Mouse (Mus musculus) hindbrain, embryonic 10.5 days (tissue): Measurements from ENCODE around the gene Gpr84. TPM values are rescaled to one million over a fixed set of nuclear protein-coding genes. Genes with fewer than 3 reads are reported as not detected.

Experiments
- DNase-seq: peaks from one replicate; pipeline ENCODE4 v3.0.0-alpha.2; 2017; ENCODE audit warnings: low spot score
- H3K27ac ChIP-seq: fragments of 300-500 bp; sonication (generic); 2 replicates; pipeline ENCODE4 v1.5.1; 2016; ENCODE audit warnings: mild to moderate bottlenecking, moderate library complexity
- H3K27me3 ChIP-seq: fragments of 300-500 bp; sonication (generic); 2 replicates; pipeline ENCODE4 v1.6.1; 2016; ENCODE audit warnings: mild to moderate bottlenecking; ENCODE audit not compliant: poor library complexity, insufficient read depth, severe bottlenecking
- H3K36me3 ChIP-seq: fragments of 300-500 bp; sonication (generic); 2 replicates; pipeline ENCODE4 v1.6.1; 2016; ENCODE audit warnings: mild to moderate bottlenecking, moderate library complexity
- H3K4me1 ChIP-seq: fragments of 300-500 bp; sonication (generic); replicated peaks from 2 replicates; pipeline ENCODE4 v1.6.1; 2016; ENCODE audit warnings: mild to moderate bottlenecking
- H3K4me3 ChIP-seq: fragments of 300-500 bp; sonication (generic); 2 replicates; pipeline ENCODE4 v1.5.1; 2016; ENCODE audit warnings: mild to moderate bottlenecking, moderate library complexity
- H3K9me3 ChIP-seq: fragments of 300-500 bp; sonication (generic); 2 replicates; pipeline ENCODE4 v1.6.1; 2016; ENCODE audit warnings: mild to moderate bottlenecking, moderate library complexity
- WGBS: fragments of 180-500 bp; shearing (Covaris S2); methylation state at CpG from one replicate; pipeline ENCODE4 v1.1.7; 2016; 5-methylcytosine and 5-hydroxymethylcytosine counted together
- microRNA counts: library from miRNA; unstranded; fragments of <30 nt; microRNA quantifications from one replicate; lab custom pipeline; 2017
- polyA plus RNA-seq: library from polyadenylated mRNA; unstranded; fragments of >200 nt; fragmentation: Nextera tagmentation; extraction: Ambion mirVana; gene quantifications from 2 replicates; pipeline ENCODE4 v1.2.1, GENCODE M21; 2016

Gene Gpr84
- polyA plus RNA-seq, 1 experiment from 2014 or later: 0.31 TPM

DNA sequence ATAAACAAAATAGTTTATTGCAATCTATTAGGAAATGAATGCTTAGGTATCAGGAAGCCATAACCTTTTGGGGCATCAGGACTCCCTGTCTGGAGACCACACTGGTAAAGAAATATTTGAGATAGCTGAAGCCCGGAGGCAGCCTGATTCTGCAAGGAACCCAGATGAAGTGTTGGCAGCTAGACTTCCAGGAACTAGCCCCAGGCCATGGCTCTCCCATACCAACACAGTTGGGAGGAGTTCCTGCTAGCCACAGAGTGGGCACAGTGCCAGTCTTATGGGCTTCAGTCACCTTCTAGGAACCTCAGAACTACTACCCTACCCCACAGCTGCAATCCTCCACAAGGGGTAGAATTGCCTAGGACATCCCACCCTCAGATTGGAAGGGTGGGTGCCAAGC is 50.4 kb downstream of the Gpr84 start:
- H3K36me3 ChIP-seq: no peaks in the 10 kb centered on the region
- no peak for DNase-seq
- 79% methylated on average over 1 of the region's 1 CpGs for whole genome bisulfite sequencing
- H3K27me3 ChIP-seq: peaks cover 24% of the 10 kb centered on the region
- no peak overlapping the region for H3K27ac ChIP-seq
- H3K4me3 ChIP-seq: no peak overlapping the region
- H3K4me1 ChIP-seq: peaks cover 16% of the 10 kb centered on the region
- H3K9me3 ChIP-seq: no peaks in the 10 kb centered on the region

GRCm38 (mm10) chr15:103259162-103259561 is 51.2 kb downstream of the Gpr84 start:
- no peaks in the 10 kb centered on the region for H3K9me3 ChIP-seq
- H3K27me3 ChIP-seq: peaks cover 33% of the 10 kb centered on the region
- DNase-seq: no peak
- no peak overlapping the region for H3K27ac ChIP-seq
- H3K4me3 ChIP-seq: no peak overlapping the region
- 88% methylated on average over 5 of the region's 5 CpGs for WGBS
- H3K4me1 ChIP-seq: peaks cover 21% of the 10 kb centered on the region
- no peaks in the 10 kb centered on the region for H3K36me3 ChIP-seq

MicroRNAs within 50 kb of the gene (microRNA counts, 519-probe panel; counts per million panel counts)
- 3,546 counts per million, percentile 85 among the panel's probes with 10 or more counts for microRNA mmu-miR-148b (lab: Ali Mortazavi, UCI)

Other genes starting within 250 kb of the Gpr84 start
- 24.3 TPM in 2 replicates for gene Smug1, start 143.5 kb downstream of the Gpr84 start, polyA plus RNA-seq
- gene Cbx5, start 70.8 kb downstream of the Gpr84 start, polyA plus RNA-seq: 157 and 186 TPM in 2 replicates
- gene Hnrnpa1, start 70.2 kb downstream of the Gpr84 start, polyA plus RNA-seq: 1,344 and 1,669 TPM in 2 replicates
- 7.3 and 8.5 TPM in 2 replicates for gene Nfe2, start 52.2 kb downstream of the Gpr84 start, polyA plus RNA-seq
- gene Copz1, start 37.9 kb downstream of the Gpr84 start, polyA plus RNA-seq: 288 and 299 TPM in 2 replicates
- gene Zfp385a, start 29.5 kb upstream of the Gpr84 start, polyA plus RNA-seq: 24.9 and 26.3 TPM in 2 replicates
- gene Itga5, start 56.2 kb upstream of the Gpr84 start, polyA plus RNA-seq: 23.5 and 23.8 TPM in 2 replicates
- not detected in 2 replicates for gene Gtsf1, start 119.9 kb upstream of the Gpr84 start, polyA plus RNA-seq
- not detected in 2 replicates for gene Gtsf2, start 137.9 kb upstream of the Gpr84 start, polyA plus RNA-seq
- gene Nckap1l, start 143.2 kb upstream of the Gpr84 start, polyA plus RNA-seq: 1.9 and 2.7 TPM in 2 replicates
- gene Pde1b, start 192.4 kb upstream of the Gpr84 start, polyA plus RNA-seq: 26.8 and 44.9 TPM in 2 replicates
- 37.7 and 56.5 TPM in 2 replicates for gene Ppp1r1a, start 227.4 kb upstream of the Gpr84 start, polyA plus RNA-seq